ENCODE assay signal across 24 mouse cellular contexts in genomic region chr9:122149997-122150826, GRCm38 (mm10). TPM values are rescaled to one million over a fixed set of nuclear protein-coding genes. Genes with fewer than 3 reads are reported as not detected.
DNase-seq lines count a peak whose midpoint lies in the region; ATAC-seq and TF ChIP-seq lines count a peak whose summit lies in the region.
"Had no signal": no experiment of that assay in that cellular context is flagged by ENCODE, and none has a peak within 500 bp of the region (broad histone marks: within the 10 kb centered on the region; RNA-seq: fewer than 3 reads in every experiment).

No protein-coding gene starts in this region.

- peak overlapping the region; percentile 23; the same call in 1 of the 2 replicates for H3K4me3 ChIP-seq in gastrocnemius, adult 2 months
- no peak overlapping the region for H3K4me3 ChIP-seq in thymus, adult 2 months (ENCODE audit: control insufficient read depth, insufficient read depth, low read length)
- no peak overlapping the region for H3K4me3 ChIP-seq in forebrain, embryonic 15.5 days
- H3K4me3 ChIP-seq: intestine, embryonic 15.5 days; layer of hippocampus, adult 2 months; limb, embryonic 10.5 days; liver, embryonic 13.5 days; megakaryocyte, embryonic 14.5 days; neural tube, embryonic 12.5 days had no signal

- no peak for TF ChIP-seq POLR2A in thymus, adult 2 months (IDR thresholded peaks at IDR 0.05; ENCODE audit: control insufficient read depth, extremely low read depth, insufficient read depth, low read length, poor library complexity)

- intact Hi-C loops in gastrocnemius, adult 2 months (cut with DNase I): no loop called here

- H3K27me3 ChIP-seq in thymus, adult 2 months (ENCODE audit: control insufficient read depth, insufficient read depth, low read length): no peaks in the 10 kb centered on the region
- no peaks in the 10 kb centered on the region for H3K27me3 ChIP-seq in forebrain, embryonic 15.5 days
- H3K27me3 ChIP-seq: intestine, embryonic 15.5 days; liver, embryonic 13.5 days; megakaryocyte, embryonic 14.5 days; neural tube, embryonic 12.5 days had no signal

- H3K9ac ChIP-seq in forebrain, embryonic 15.5 days (replicated peaks): no peak overlapping the region
- H3K9ac ChIP-seq: forebrain, postnatal 0 days; intestine, embryonic 15.5 days; liver, embryonic 13.5 days; neural tube, embryonic 12.5 days had no signal

- ATAC-seq in granulocyte monocyte progenitor cell, adult 5-6 weeks (replicated peaks; ENCODE audit: poor library complexity, severe bottlenecking): peak; percentile 62
- no peak for ATAC-seq in forebrain, embryonic 15.5 days (replicated peaks)
- ATAC-seq: forebrain, postnatal 0 days; intestine, embryonic 15.5 days; midbrain, embryonic 16.5 days had no signal

- WGBS in thymus, adult 2 months: 15% methylated on average over 9 of the region's 9 CpGs
- WGBS in forebrain, embryonic 15.5 days: 96% methylated on average over 9 of the region's 9 CpGs

- H3K36me3 ChIP-seq in thymus, adult 2 months (ENCODE audit: control insufficient read depth, insufficient read depth, low read length): peaks cover 2% of the 10 kb centered on the region; the same call in 1 of the 2 replicates
- H3K36me3 ChIP-seq in forebrain, embryonic 15.5 days: peaks cover 1% of the 10 kb centered on the region; the same call in 1 of the 2 replicates

- peak overlapping the region; percentile 60 for H3K27ac ChIP-seq in gastrocnemius, adult 2 months
- H3K27ac ChIP-seq in thymus, adult 2 months (ENCODE audit: control insufficient read depth, insufficient read depth, low read length): 0 out of 2 replicates have a peak overlapping the region, but pooled peaks have one; percentile 15
- H3K27ac ChIP-seq in forebrain, embryonic 15.5 days (replicated peaks): no peak overlapping the region
- H3K27ac ChIP-seq: intestine, embryonic 15.5 days; kidney, postnatal 0 days; layer of hippocampus, adult 2 months; limb, embryonic 10.5 days; liver, embryonic 13.5 days; neural tube, embryonic 12.5 days; stomach, postnatal 0 days had no signal

- H3K9me3 ChIP-seq in forebrain, embryonic 15.5 days: no peaks in the 10 kb centered on the region
- H3K9me3 ChIP-seq: intestine, embryonic 15.5 days; limb, embryonic 10.5 days; liver, embryonic 13.5 days; megakaryocyte, embryonic 14.5 days; neural tube, embryonic 12.5 days had no signal

- H3K4me2 ChIP-seq in forebrain, embryonic 15.5 days (replicated peaks): no peak overlapping the region
- H3K4me2 ChIP-seq: intestine, embryonic 15.5 days; liver, embryonic 13.5 days; neural tube, embryonic 12.5 days had no signal

- no peak for TF ChIP-seq CTCF in gastrocnemius, adult 2 months (IDR thresholded peaks at IDR 0.05)
- TF ChIP-seq CTCF in thymus, adult 2 months (IDR thresholded peaks at IDR 0.05; ENCODE audit: borderline replicate concordance, control insufficient read depth, extremely low read depth, insufficient read depth, low read length, poor library complexity): no peak

- no peak for DNase-seq in gastrocnemius, adult 2 months
- DNase-seq in gastrocnemius, adult 8-10 months (ENCODE audit: low spot score in 2 of 2): no peak
- DNase-seq in thymus, adult 2 months: peak; percentile 18
- no peak for DNase-seq in thymus, adult 18-20 months
- no peak for DNase-seq in ovary, postnatal 14 days (ENCODE audit: low spot score)
- no peak for DNase-seq in right cerebral cortex, adult 2 months (ENCODE audit: low spot score in 2 of 2)
- DNase-seq: adrenal gland, adult 8-10 months; cerebellum, adult 9-10 months; embryo, embryonic 11 days; forebrain, postnatal 0 days; gastrocnemius, postnatal 25 days; liver, embryonic 13.5 days; retina, postnatal 1 day; spleen, adult 18-20 months had no signal

- peaks cover 12% of the 10 kb centered on the region for H3K4me1 ChIP-seq in thymus, adult 2 months (replicated peaks; ENCODE audit: control insufficient read depth, insufficient read depth, low read length)
- H3K4me1 ChIP-seq in forebrain, embryonic 15.5 days: no peaks in the 10 kb centered on the region
- H3K4me1 ChIP-seq: limb, embryonic 10.5 days; neural tube, embryonic 12.5 days had no signal

RNA-seq across cellular contexts. Expression of gene Snrk, which starts 33.1 kb away (rescaled TPM):
- 10 to 100 TPM; 55.2 to 80.0 TPM for total RNA-seq in gastrocnemius, adult 2 months (2021)
- 10 to 100 TPM; 37.1 to 69.7 (median 59.6) TPM for total RNA-seq in gastrocnemius, adult 8-10 months (2022)
- polyA plus RNA-seq in thymus, adult 2 months (2012; rRNA removed): 50.0 and 54.2 TPM in 2 replicates
- 15.4 and 17.8 TPM in 2 replicates for total RNA-seq in granulocyte monocyte progenitor cell, adult 5-6 weeks (2014; fragmentation: Nextera tagmentation)
- total RNA-seq in granulocyte monocyte progenitor cell, adult 5-6 weeks (2017): 19.8 and 25.9 TPM in 2 replicates
- 73.0 and 84.7 TPM in 2 replicates for polyA plus RNA-seq in forebrain, embryonic 15.5 days (2015; fragmentation: Nextera tagmentation; extraction: Ambion mirVana)
